Mouse (Mus musculus) thymus, postnatal 10 days (tissue): ENCODE data around the gene Vps29.
A peak's percentile ranks its signal among the peaks of the same experiment; 100 is the strongest.

Experiments used
- DNase-seq, 2 experiments: peaks; one replicate each; pipeline ENCODE4 v3.0.0; 2021; ENCODE audit warnings: low spot score in 2 of 2

Gene Vps29

GRCm38 (mm10) chr5:122336554-122337294, 17.4 kb upstream of the Vps29 start:
- DNase-seq: no peak

- DNase-seq: no peak
These were observed 11.3 kb upstream of the Vps29 start for GRCm38 (mm10) chr5:122342874-122343273.

- no peak for DNase-seq
These were observed 10.4 kb upstream of the Vps29 start for GRCm38 (mm10) chr5:122343768-122344167.

- DNase-seq: peak; percentile 74 to 91
These were observed 9.9 kb upstream of the Vps29 start for GRCm38 (mm10) chr5:122344260-122344659.

GRCm38 (mm10) chr5:122345777-122346176, 8.4 kb upstream of the Vps29 start:
- DNase-seq: peak in 1 of 2 experiments; percentile 17

- no peak for DNase-seq
These were observed 411 bp downstream of the Vps29 start for GRCm38 (mm10) chr5:122354492-122355067.

- peak in 1 of 2 experiments; percentile 70 for DNase-seq
These were observed 17.5 kb downstream of the Vps29 start, which contains the start of gene Gpn3 for GRCm38 (mm10) chr5:122371591-122372191. Gpn3 (plus strand) TSS chr5:122371876.

GRCm38 (mm10) chr5:122372192-122372769, 18.1 kb downstream of the Vps29 start, which contains the start of gene Fam216a:
Fam216a (minus strand) TSS chr5:122372364.
- peak; percentile 99 for DNase-seq

GRCm38 (mm10) chr5:122372878-122373277, 18.7 kb downstream of the Vps29 start:
- DNase-seq: no peak

- DNase-seq: no peak
These were observed 23.1 kb downstream of the Vps29 start for GRCm38 (mm10) chr5:122377101-122377833.

GRCm38 (mm10) chr5:122378171-122378570, 24.0 kb downstream of the Vps29 start:
- DNase-seq: no peak

- peak; percentile 41 to 79 for DNase-seq
These were observed 25.4 kb downstream of the Vps29 start for GRCm38 (mm10) chr5:122379374-122380155.

- DNase-seq: no peak
These were observed 35.8 kb downstream of the Vps29 start for GRCm38 (mm10) chr5:122390006-122390405.

- DNase-seq: no peak
These were observed 36.5 kb downstream of the Vps29 start for GRCm38 (mm10) chr5:122390671-122391070.

GRCm38 (mm10) chr5:122391178-122391785, 37.1 kb downstream of the Vps29 start:
- no peak for DNase-seq

GRCm38 (mm10) chr5:122391786-122392180, 37.6 kb downstream of the Vps29 start, which contains the start of gene Arpc3:
Arpc3 (plus strand) TSS chr5:122391878.
- peak; percentile 81 to 93 for DNase-seq

- DNase-seq: no peak
These were observed 38.2 kb downstream of the Vps29 start for GRCm38 (mm10) chr5:122392227-122393004.

GRCm38 (mm10) chr5:122393887-122394286, 39.7 kb downstream of the Vps29 start:
- peak; percentile 61 to 84 for DNase-seq

GRCm38 (mm10) chr5:122396791-122397190, 42.6 kb downstream of the Vps29 start:
- no peak for DNase-seq

- DNase-seq: no peak
These were observed 43.3 kb downstream of the Vps29 start for GRCm38 (mm10) chr5:122397495-122397894.
